Mouse (Mus musculus) layer of hippocampus, adult 8-10 months (tissue): ENCODE data around the gene Tma7. TPM values are rescaled to one million over a fixed set of nuclear protein-coding genes. Genes with fewer than 3 reads are reported as not detected.

Experiments
- DNase-seq, 2 experiments: peaks; one replicate each; pipeline ENCODE4 v3.0.0; 2022; ENCODE audit warnings: low spot score in 2 of 2
- total RNA-seq, 4 experiments: library from RNA; stranded (reverse); gene quantifications; 2 replicates each; pipeline ENCODE4 v1.2.4; 2022

Gene Tma7
- total RNA-seq, 4 experiments from 2014 or later, result 284 to 327 (median 306) TPM

DNA sequence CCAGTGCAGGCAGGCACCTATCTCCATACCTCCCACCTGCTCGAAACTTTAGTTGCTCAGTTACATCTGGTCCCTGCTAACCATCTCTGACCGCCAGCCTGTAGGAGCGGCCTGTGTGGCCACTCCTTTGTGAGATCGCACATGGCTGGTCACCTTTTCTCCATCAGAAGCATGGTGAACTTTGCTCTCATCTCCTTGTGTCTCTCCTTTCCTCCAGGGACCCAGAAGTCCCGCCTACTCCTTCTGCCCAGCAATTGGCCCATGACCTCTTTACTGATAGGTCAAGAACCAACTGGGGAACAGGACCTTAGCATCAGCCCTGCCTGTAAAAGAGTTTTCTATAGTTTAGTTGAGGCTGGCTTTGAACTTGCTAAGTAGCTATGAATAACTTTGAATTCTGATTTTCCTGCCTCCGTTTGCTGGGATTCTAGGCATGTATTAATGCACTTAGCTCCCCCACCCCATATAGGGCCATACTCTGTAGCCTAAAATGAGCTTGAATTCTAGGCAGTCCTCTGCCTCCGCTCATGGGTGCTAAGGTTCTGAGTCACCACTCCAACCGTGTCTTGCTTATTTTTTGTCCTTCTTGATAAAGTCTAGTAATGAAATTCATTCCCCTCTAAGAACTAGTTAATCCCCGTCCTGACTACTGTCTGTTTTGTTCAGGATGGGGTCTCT is 32.3 kb downstream of the Tma7 start:
- no peak for DNase-seq

DNA sequence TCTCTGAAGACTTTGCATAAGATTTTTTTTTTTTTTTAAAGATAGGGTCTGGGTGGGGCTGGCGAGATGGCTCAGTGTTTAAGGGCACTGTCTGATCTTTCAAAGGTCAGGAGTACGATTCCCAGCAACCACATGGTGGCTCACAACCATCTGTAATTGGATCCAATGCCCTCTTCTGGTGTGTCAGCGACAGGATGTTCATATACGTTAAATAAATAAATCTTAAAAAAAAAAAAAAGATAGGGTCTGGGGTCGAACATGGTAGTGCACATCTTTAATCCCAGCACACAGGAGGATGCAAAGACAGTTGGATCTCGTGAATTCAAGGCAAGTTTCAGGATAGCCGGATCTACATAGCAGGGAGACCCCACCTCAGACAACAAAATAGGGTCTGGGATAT is 33.1 kb downstream of the Tma7 start:
- no peak for DNase-seq

DNA sequence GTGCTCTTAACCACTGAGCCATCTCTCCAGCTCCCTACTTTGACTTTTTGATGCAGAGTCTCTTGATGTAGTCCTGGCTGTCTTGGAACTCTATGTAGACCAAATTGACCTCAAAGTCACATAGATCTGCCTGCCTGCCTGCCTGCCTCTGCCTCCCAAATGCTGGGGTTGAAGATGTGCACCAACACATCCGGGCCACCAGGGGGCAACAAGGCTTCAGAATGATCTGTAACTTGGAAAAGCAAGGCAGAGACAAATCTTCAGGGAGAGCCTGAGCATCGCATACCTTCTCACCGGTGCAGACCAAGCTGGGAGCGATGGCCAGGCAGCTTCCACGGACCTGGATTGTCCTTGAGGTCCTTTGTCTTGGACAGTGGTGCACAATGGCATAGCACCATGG is 36.1 kb downstream of the Tma7 start:
- no peak for DNase-seq

DNA sequence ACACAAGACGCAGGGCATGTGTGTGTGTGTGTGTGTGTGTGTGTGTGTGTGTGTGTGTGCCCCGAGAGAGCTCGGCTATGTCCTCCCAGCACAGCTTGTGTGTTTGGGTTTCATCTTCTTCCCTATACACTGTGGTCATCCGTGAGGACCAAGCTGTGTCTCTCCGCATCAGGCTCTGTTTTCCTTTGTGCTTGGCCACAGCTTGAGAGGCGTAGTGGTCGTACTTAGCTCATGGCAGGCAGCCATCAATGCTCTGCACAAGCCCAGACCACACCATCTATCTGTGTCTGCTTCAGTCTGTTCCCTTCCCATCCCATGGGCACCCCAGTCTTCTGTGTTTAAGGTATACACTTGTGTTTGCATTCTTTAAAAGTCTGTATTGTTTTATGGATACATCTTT is 41.0 kb downstream of the Tma7 start:
- DNase-seq, result no peak

DNA sequence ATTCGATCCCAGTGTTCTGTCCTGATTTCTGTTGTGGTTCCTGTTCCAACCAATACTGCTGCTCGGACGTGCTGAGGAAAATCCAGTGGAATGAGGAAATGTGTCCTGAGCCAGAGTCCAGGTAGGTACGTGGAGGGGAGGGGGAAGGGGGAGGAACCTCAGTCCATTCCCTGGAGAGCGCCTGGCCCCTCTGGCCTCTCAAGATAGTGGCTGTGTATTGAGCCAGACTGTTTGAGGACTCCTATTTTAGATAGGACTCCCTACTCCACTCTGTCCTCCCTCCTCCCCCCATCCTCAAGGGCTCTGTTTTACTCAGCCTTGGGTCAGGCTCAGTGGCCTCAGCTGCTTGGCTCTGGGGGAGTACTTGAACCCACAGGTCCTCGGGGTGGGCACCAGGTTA is 41.5 kb downstream of the Tma7 start:
- no peak for DNase-seq

DNA sequence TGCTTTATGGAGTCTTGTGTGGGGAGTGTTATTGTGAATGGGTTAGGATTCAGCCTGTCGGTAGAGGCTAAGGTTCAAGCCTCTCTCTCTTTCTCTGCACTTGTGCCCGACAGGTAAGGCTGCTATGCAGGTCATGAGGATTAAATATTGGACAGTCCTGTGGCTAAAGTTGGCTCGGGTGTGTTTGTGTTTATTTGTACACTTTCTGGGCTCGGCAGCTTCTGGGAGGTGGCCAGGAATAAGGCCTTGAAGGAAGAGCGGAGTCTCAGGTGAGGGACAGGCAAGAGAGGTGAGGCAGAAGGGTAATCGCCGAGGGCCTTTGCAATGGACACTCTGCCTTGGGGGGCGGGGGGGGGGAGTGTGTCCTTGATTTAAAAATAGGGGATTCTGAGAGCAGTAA is 42.2 kb downstream of the Tma7 start:
- DNase-seq, result no peak

DNA sequence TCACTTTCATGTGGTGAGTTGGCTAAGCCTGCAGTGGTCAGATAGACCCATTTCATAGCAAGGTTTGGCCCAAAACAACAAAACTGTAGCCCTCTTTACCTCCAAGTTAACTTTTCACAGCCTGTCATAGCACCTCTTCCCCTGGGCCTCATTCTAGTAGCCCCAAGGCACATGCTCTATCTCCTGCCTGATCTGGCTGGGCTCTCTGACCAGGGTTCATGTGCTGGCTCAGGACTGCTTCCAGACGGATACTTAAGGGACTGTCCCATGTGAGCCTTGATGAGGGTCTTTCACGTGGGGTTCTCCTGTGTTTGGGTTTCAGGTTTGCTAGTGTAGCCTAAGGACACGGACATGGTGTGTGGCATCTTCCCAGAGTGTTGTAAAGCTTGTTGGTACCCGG is 42.7 kb downstream of the Tma7 start:
- no peak for DNase-seq

DNA sequence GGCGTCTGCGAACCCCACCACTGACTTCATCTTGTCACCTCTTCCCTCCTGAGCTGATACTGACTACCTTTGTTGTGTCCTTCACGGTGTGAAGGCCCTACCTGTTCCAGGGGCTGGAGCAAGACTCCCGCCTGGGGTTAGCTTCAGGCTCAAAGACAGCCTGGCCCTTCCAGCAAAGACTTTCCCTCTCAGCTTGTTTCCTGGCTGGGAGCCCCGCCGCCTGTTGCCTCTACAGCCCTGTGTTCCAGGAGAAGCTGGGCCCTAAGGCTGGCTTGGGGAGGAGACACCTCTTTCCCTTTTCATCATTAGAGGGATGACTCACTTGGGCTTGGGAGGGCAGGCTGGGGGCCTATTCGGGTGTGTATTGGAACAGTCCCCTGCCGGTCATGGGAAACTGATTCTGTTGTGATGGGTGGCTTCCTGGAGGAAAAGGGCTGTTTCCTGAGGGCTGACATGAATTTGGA is 43.5 kb downstream of the Tma7 start:
- no peak for DNase-seq

DNA sequence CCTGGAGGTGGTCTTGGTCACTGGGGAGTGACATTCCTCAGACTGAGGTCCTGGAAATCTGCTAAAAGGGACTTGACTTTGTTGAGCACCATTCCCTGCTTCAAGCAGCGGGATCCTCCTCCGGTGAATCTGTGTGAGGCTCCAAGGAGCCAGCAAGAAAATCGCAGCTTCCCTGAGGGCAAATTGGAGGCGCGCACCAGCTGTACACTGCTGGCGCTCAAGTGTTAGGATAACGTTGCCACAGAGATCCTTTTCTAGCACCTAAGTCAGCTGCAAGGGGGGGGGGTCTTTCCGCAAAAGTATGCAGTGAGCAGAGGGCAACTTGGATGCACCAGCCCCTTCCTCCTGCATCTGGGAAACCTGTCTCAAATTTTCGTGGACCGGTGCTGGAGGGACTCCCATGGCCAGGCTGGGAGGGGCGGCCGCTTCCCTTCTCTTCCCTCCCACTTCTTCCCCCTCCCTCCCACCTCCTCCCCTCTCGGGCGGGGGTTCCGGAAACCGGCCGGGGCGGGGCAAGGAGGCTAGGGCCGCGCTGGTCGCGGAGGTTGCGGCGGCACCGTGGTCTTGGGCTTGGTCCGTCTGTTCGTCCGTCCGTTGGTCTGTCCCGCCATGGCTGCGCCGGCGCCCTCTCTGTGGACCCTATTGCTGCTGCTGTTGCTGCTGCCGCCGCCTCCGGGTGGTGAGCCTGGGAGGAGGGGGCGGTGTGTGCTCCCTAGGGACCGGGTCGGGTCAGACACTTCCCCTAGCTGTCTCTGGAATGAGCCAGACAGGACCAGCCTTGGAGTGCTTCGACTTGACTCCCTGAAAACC is 44.1 kb downstream of the Tma7 start, which contains the start of gene Shisa5:
Gene Shisa5 (plus strand): TSS at position 480 of the 810 bp plus-strand sequence.
- DNase-seq, result no peak

DNA sequence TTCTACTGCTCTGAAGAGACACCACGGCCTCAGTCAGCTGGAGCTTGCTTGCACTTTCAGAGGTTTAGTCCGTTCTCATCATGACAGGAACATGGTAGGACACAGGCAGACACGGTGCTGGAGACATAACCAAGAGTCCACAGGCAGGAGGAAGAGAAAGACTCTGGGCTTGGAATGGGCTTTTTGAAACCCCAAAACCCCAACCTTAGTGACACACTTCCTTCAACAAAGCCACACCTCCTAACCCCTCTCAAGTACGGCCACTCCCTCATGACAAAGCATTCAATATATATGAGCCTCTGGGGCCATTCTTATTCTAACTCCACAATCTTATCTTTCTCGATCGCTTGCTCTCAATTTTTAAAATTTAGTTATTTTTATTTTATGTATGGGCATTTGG is 50.0 kb downstream of the Tma7 start:
- no peak for DNase-seq

DNA sequence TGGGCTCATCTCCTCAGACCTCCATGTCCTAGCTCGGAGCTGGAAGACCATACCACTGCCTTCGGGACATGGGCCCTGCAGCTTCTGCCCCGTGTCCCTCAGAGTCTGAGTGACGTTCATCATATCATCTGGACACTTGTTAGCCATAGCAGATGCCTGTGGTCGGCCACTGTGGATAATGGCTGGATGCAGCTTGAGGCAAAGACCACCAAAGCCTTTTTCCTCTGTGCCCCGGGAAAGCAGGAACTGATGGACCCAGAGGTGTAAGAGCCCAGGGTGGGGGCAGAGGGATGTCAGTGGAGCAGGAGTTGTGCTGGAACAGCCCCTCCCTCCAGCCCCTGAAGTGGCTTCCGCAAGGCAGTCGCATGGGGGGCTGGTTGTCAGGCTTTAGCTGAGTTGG is 50.7 kb downstream of the Tma7 start:
- no peak for DNase-seq

DNA sequence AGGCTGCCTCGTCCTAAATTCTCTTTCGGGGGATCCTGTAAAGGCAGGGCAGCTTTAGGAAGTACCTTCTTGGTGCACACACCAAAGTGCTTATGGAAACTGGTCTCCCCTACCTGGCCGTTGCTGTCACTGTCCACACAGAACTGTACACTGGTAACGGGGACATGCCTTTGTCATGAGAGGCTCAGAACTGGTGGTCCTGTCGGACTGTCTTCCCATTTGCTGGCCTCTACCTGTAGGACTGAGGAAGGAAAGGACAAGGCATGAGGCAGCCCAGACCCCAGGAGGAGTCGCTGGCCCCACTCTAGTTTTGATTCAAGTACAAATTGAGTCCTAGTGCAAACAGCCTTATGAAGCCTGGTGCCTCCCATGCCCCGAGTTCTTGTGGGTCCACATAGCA is 51.4 kb downstream of the Tma7 start:
- DNase-seq, result no peak

DNA sequence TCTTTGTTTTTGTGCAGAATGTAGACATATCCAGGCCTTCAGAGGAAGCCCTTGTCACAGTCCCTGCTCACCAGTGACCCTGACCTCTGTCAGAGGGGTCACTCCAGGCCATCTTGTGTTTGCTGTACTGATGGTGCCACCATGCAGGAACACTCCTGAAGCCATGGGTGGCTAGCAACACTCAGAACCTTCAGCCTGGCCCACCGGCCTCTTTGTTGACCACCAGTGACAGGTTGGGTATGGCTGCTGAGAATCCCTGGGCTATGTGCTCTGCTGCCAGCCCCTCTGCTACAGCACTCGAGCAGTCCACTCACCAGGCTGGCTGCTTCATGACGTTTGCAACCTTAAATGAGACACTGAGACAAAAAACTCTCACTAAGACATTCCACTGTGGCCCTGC is 52.1 kb downstream of the Tma7 start:
- no peak for DNase-seq

DNA sequence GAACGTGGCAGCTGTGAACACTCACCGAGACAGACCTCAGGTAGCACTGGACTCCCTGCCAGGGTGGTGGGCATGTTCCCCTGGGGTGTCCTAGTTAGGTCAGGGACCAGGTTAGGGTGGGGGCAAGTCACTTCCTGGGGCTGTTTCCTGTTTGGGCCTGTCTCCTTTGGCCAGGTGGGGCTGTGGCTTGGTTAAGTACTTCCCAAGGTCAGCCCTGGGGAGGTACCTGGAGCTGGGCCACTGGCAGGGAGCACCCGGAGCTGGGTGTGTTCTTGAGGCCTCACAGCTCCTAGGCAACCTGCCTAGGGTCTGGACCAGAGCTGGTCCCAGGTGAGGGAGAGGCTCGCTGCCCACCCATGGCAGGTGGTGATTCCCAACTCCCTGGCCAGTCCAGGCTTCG is 53.5 kb downstream of the Tma7 start:
- DNase-seq, result no peak

DNA sequence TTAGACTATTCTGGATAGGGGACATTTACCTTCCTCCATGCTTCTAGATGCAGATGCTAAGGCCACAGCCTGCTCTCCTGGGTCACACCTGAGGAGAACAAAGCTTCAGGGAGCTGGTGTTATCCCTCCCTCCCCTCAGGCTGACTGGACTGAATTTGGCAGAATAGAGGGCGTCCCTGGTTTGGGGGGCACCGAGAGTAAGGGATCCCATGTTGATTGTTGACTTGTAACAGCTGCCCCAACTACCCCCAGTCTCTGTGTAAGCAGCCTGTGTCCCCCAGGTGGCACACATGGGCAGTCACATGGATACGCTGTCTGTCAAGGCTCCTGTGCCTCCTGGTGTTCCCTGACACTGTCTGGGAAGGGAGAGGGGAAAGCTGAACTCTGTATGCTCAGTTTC is 54.0 kb downstream of the Tma7 start:
- no peak for DNase-seq

DNA sequence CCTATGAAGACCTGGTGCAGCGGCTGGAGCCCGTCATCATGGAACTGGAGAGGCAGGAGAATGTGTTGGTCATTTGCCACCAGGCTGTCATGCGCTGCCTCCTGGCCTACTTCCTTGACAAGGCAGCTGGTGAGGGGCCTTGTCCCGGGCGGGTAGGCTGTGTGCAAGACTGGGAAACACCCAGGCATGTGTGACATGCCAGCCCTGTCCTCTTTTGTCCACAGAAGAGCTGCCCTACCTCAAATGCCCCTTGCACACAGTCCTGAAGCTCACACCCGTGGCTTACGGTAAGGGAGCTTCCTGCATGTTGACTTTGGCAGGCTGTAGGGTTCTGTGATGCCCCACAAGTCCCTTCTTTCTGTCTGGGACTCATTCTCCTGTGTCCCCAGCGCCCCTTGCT is 54.9 kb downstream of the Tma7 start:
- DNase-seq, result no peak

Other genes starting within 250 kb of the Tma7 start
- gene Slc26a6, start 229.3 kb downstream of the Tma7 start, total RNA-seq, result 10 to 100 TPM; 17.0 to 22.2 (median 20.2) TPM
- under 1 TPM in 1 of 4 experiments, not detected in 3; 0.78 TPM for gene Tmem89, start 168.0 kb downstream of the Tma7 start, total RNA-seq
- 100 to 1,000 TPM; 343 to 352 (median 351) TPM for gene Uqcrc1, start 146.0 kb downstream of the Tma7 start, total RNA-seq
- gene Col7a1, start 129.0 kb downstream of the Tma7 start, total RNA-seq, result 1 to 10 TPM; 1.9 to 4.3 (median 3.9) TPM
- under 1 TPM in 2 of 4 experiments, not detected in 2; 0.45 to 0.55 TPM for gene Ucn2, start 96.6 kb downstream of the Tma7 start, total RNA-seq
- gene Pfkfb4, start 90.8 kb downstream of the Tma7 start, total RNA-seq, result 10 to 100 TPM; 11.5 to 15.8 (median 15.4) TPM
- gene Shisa5, start 44.0 kb downstream of the Tma7 start, total RNA-seq, result 10 to 100 TPM; 56.6 to 94.6 (median 77.2) TPM
- gene Trex1, start 22.9 kb downstream of the Tma7 start, total RNA-seq, result 10 to 100 TPM; 13.7 to 18.3 (median 16.4) TPM
- 10 to 100 TPM; 26.3 to 31.2 (median 28.3) TPM for gene Atrip, start 8.5 kb downstream of the Tma7 start, total RNA-seq
- gene Ccdc51, start 94 bp downstream of the Tma7 start, total RNA-seq, result 1 to 10 TPM; 7.8 to 9.2 (median 8.9) TPM
- gene Plxnb1, start 12.8 kb upstream of the Tma7 start, total RNA-seq, result 10 to 100 TPM; 82.9 to 99.8 (median 89.8) TPM
- gene Fbxw21, start 79.5 kb upstream of the Tma7 start, total RNA-seq, result not detected
- not detected for gene Fbxw13, start 113.4 kb upstream of the Tma7 start, total RNA-seq
- gene Fbxw20, start 152.2 kb upstream of the Tma7 start, total RNA-seq, result not detected
- gene Fbxw14, start 205.1 kb upstream of the Tma7 start, total RNA-seq, result not detected